Mouse (Mus musculus) midbrain, embryonic 13.5 days (tissue): Measurements from ENCODE around the gene Tspan5. TPM values are rescaled to one million over a fixed set of nuclear protein-coding genes. Genes with fewer than 3 reads are reported as not detected.

Experiments
- ATAC-seq: fragments of 200-750 bp; cut with Nextera tagmentation; 2 replicates; pipeline ENCODE4 v1.8.0; 2017; ENCODE audit warnings: mild to moderate bottlenecking, moderate TSS enrichment, moderate library complexity
- H3K27ac ChIP-seq: fragments of 300-500 bp; sonication (generic); 2 replicates; pipeline ENCODE4 v1.5.1; 2015; ENCODE audit warnings: inconsistent platforms, mild to moderate bottlenecking, moderate library complexity
- H3K27me3 ChIP-seq: fragments of 300-500 bp; sonication (generic); 2 replicates; pipeline ENCODE4 v1.6.1; 2015; ENCODE audit warnings: mild to moderate bottlenecking, inconsistent platforms
- H3K36me3 ChIP-seq: fragments of 300-500 bp; sonication (generic); 2 replicates; pipeline ENCODE4 v1.6.1; 2015; ENCODE audit warnings: mild to moderate bottlenecking, inconsistent platforms
- H3K4me1 ChIP-seq: fragments of 300-500 bp; sonication (generic); replicated peaks from 2 replicates; pipeline ENCODE4 v1.6.1; 2015; ENCODE audit warnings: inconsistent platforms
- H3K4me2 ChIP-seq: fragments of 300-500 bp; sonication (generic); replicated peaks from 2 replicates; pipeline ENCODE4 v1.6.1; 2015; ENCODE audit warnings: moderate library complexity, mild to moderate bottlenecking, inconsistent platforms
- H3K4me3 ChIP-seq: fragments of 300-500 bp; sonication (generic); replicated peaks from 2 replicates; pipeline ENCODE4 v1.5.1; 2015; ENCODE audit warnings: mild to moderate bottlenecking, inconsistent platforms
- H3K9ac ChIP-seq: fragments of 300-500 bp; sonication (generic); replicated peaks from 2 replicates; pipeline ENCODE4 v1.6.1; 2015; ENCODE audit warnings: mild to moderate bottlenecking, inconsistent platforms
- H3K9me3 ChIP-seq: fragments of 300-500 bp; sonication (generic); 2 replicates; pipeline ENCODE4 v1.6.1; 2016; ENCODE audit warnings: mild to moderate bottlenecking, inconsistent platforms
- whole genome bisulfite sequencing: fragments of 180-500 bp; shearing (Covaris S2); methylation state at CpG from one replicate; pipeline ENCODE4 v1.1.7; 2015; 5-methylcytosine and 5-hydroxymethylcytosine counted together
- polyA plus RNA-seq: library from polyadenylated mRNA; unstranded; fragments of >200 nt; fragmentation: Nextera tagmentation; extraction: Ambion mirVana; gene quantifications from 2 replicates; pipeline ENCODE4 v1.2.1, GENCODE M21; 2015

Tspan5 gene
- polyA plus RNA-seq, 1 experiment from 2014 or later = 79.1 TPM

GRCm38 (mm10) chr3:138722152-138722551 is 19.8 kb upstream of the Tspan5 start:
- no peak for ATAC-seq
- WGBS = 96% methylated on average over 5 of the region's 5 CpGs
- H3K4me3 ChIP-seq = no peak overlapping the region

GRCm38 (mm10) chr3:138727571-138727970 is 14.4 kb upstream of the Tspan5 start:
- ATAC-seq = no peak
- Histone ChIP-seq H3K9ac (no peak overlapping the region), H3K27me3 (no peaks in the 10 kb centered on the region), H3K4me2 (no peak overlapping the region), H3K4me3 (no peak overlapping the region), H3K4me1 (no peaks in the 10 kb centered on the region), H3K27ac (no peak overlapping the region), H3K9me3 (no peaks in the 10 kb centered on the region), H3K36me3 (no peaks in the 10 kb centered on the region)
- WGBS = 83% methylated on average over 8 of the region's 8 CpGs

More at GRCm38 (mm10) chr3:138722152-138722551, 19.8 kb upstream of the Tspan5 start:
- no peaks in the 10 kb centered on the region for H3K36me3 ChIP-seq
- H3K27me3 ChIP-seq = no peaks in the 10 kb centered on the region
- no peaks in the 10 kb centered on the region for H3K9me3 ChIP-seq
- no peaks in the 10 kb centered on the region for H3K4me1 ChIP-seq
- no peak overlapping the region for H3K9ac ChIP-seq
- H3K4me2 ChIP-seq = no peak overlapping the region
- no peak overlapping the region for H3K27ac ChIP-seq

GRCm38 (mm10) chr3:138728840-138729239 is 13.2 kb upstream of the Tspan5 start:
- Histone ChIP-seq H3K4me3 (no peak overlapping the region), H3K9ac (no peak overlapping the region), H3K27me3 (no peaks in the 10 kb centered on the region), H3K9me3 (no peaks in the 10 kb centered on the region), H3K4me1 (no peaks in the 10 kb centered on the region), H3K36me3 (no peaks in the 10 kb centered on the region), H3K27ac (no peak overlapping the region), H3K4me2 (no peak overlapping the region)
- 83% methylated on average over 3 of the region's 3 CpGs for WGBS
- peak; percentile 45; the same call in 1 of the 2 replicates for ATAC-seq

GRCm38 (mm10) chr3:138730812-138731211 is 11.2 kb upstream of the Tspan5 start:
- no peaks in the 10 kb centered on the region for H3K4me1 ChIP-seq
- no peaks in the 10 kb centered on the region for H3K9me3 ChIP-seq
- no peaks in the 10 kb centered on the region for H3K27me3 ChIP-seq
- ATAC-seq = no peak
- H3K4me3 ChIP-seq = no peak overlapping the region
- no peak overlapping the region for H3K27ac ChIP-seq
- H3K9ac ChIP-seq = no peak overlapping the region
- 74% methylated on average over 3 of the region's 3 CpGs for WGBS
- H3K36me3 ChIP-seq = no peaks in the 10 kb centered on the region
- H3K4me2 ChIP-seq = no peak overlapping the region

- Histone ChIP-seq H3K9me3 (no peaks in the 10 kb centered on the region), H3K4me2 (no peak overlapping the region), H3K36me3 (no peaks in the 10 kb centered on the region), H3K9ac (no peak overlapping the region), H3K4me1 (no peaks in the 10 kb centered on the region), H3K27ac (no peak overlapping the region), H3K4me3 (no peak overlapping the region), H3K27me3 (peaks cover 3% of the 10 kb centered on the region; the same call in 1 of the 2 replicates)
- no peak for ATAC-seq
- 88% methylated on average over 5 of the region's 5 CpGs for WGBS
Measured at GRCm38 (mm10) chr3:138735760-138736159, 6.2 kb upstream of the Tspan5 start.

- Histone ChIP-seq H3K27ac (no peak overlapping the region), H3K4me1 (peaks cover 14% of the 10 kb centered on the region), H3K9ac (no peak overlapping the region), H3K4me3 (no peak overlapping the region), H3K27me3 (peaks cover 8% of the 10 kb centered on the region; the same call in 1 of the 2 replicates), H3K4me2 (no peak overlapping the region), H3K36me3 (no peaks in the 10 kb centered on the region), H3K9me3 (no peaks in the 10 kb centered on the region)
- no peak for ATAC-seq
- 90% methylated on average over 4 of the region's 4 CpGs for WGBS
Measured at GRCm38 (mm10) chr3:138739150-138739700, 2.8 kb upstream of the Tspan5 start.

GRCm38 (mm10) chr3:138740291-138740690 is 1.7 kb upstream of the Tspan5 start:
- ATAC-seq = no peak
- WGBS = 95% methylated on average over 3 of the region's 3 CpGs

GRCm38 (mm10) chr3:138740843-138741540 is 1.0 kb upstream of the Tspan5 start:
- Histone ChIP-seq H3K9ac (peak overlapping the region; percentile 95), H3K27ac (peak overlapping the region; percentile 95), H3K4me3 (peak overlapping the region; percentile 89), H3K4me2 (peak overlapping the region; percentile 78), H3K27me3 (peaks cover 8% of the 10 kb centered on the region; the same call in 1 of the 2 replicates), H3K4me1 (peaks cover 32% of the 10 kb centered on the region), H3K36me3 (no peaks in the 10 kb centered on the region), H3K9me3 (no peaks in the 10 kb centered on the region)
- ATAC-seq = no peak
- WGBS = 73% methylated on average over 8 of the region's 8 CpGs

More at GRCm38 (mm10) chr3:138740291-138740690, 1.7 kb upstream of the Tspan5 start:
- Histone ChIP-seq H3K4me3 (no peak overlapping the region), H3K9ac (no peak overlapping the region), H3K36me3 (no peaks in the 10 kb centered on the region), H3K27ac (no peak overlapping the region), H3K4me2 (no peak overlapping the region), H3K4me1 (peaks cover 25% of the 10 kb centered on the region), H3K27me3 (peaks cover 8% of the 10 kb centered on the region; the same call in 1 of the 2 replicates), H3K9me3 (no peaks in the 10 kb centered on the region)

GRCm38 (mm10) chr3:138742566-138742930 is 553 bp downstream of the Tspan5 start:
- WGBS = 0% methylated on average over 23 of the region's 23 CpGs
- peak; percentile 35 for ATAC-seq
- H3K4me2 ChIP-seq = peak overlapping the region; percentile 78
- peak overlapping the region; percentile 95 for H3K27ac ChIP-seq
- H3K4me3 ChIP-seq = peak overlapping the region; percentile 89
- H3K4me1 ChIP-seq = peaks cover 42% of the 10 kb centered on the region
- peaks cover 8% of the 10 kb centered on the region; the same call in 1 of the 2 replicates for H3K27me3 ChIP-seq
- H3K36me3 ChIP-seq = no peaks in the 10 kb centered on the region
- H3K9ac ChIP-seq = peak overlapping the region; percentile 95
- no peaks in the 10 kb centered on the region for H3K9me3 ChIP-seq

- H3K27me3 ChIP-seq = peaks cover 8% of the 10 kb centered on the region; the same call in 1 of the 2 replicates
- peaks cover 42% of the 10 kb centered on the region for H3K4me1 ChIP-seq
- H3K9ac ChIP-seq = peak overlapping the region; percentile 95
- H3K9me3 ChIP-seq = no peaks in the 10 kb centered on the region
- peak overlapping the region; percentile 78 for H3K4me2 ChIP-seq
- peak overlapping the region; percentile 89 for H3K4me3 ChIP-seq
- WGBS = under 1% methylated on average over 33 of the region's 33 CpGs
- H3K36me3 ChIP-seq = no peaks in the 10 kb centered on the region
- ATAC-seq = peak; percentile 91
- H3K27ac ChIP-seq = peak overlapping the region; percentile 95
Measured at GRCm38 (mm10) chr3:138743061-138743671, 1.2 kb downstream of the Tspan5 start.

- WGBS = 25% methylated on average over 8 of the region's 8 CpGs
- Histone ChIP-seq H3K27me3 (peaks cover 8% of the 10 kb centered on the region; the same call in 1 of the 2 replicates), H3K9me3 (no peaks in the 10 kb centered on the region), H3K27ac (peak overlapping the region; percentile 95), H3K4me1 (peaks cover 42% of the 10 kb centered on the region), H3K4me3 (peak overlapping the region; percentile 89), H3K36me3 (no peaks in the 10 kb centered on the region), H3K9ac (peak overlapping the region; percentile 95), H3K4me2 (peak overlapping the region; percentile 78)
- ATAC-seq = no peak
Measured at GRCm38 (mm10) chr3:138744030-138744774, 2.2 kb downstream of the Tspan5 start.
